Comparison of ENCODE assay signal across 9 mouse cellular contexts in the genomic region with DNA sequence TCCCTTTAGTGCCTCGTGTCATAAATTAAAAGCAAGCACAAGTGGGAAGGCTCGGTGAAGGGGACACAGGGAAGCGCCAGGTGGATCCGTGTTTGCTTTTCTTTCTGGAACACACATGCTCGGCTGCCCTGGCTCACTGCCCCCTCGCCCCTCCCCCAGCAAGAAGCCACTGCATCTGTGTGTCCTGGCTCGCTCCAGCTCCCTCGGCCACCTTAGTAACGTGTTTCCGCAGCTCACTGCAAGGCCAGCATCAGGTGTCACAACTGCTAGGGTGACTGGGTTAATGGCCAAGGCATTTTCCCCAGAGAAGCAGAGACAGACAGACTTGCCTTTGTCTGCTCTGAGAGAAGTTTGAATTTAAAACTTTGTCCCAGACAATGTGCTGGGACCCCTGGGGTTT.
A peak's percentile ranks its signal among the peaks of the same experiment; 100 is the strongest.
DNase-seq lines count a peak whose midpoint lies in the region; ATAC-seq lines count a peak whose summit lies in the region.
"Had no signal": no experiment of that assay in that cellular context is flagged by ENCODE, and none has a peak within 500 bp of the region (broad histone marks: within the 10 kb centered on the region; RNA-seq: fewer than 3 reads in every experiment).

No protein-coding gene starts in this region.

- no peak overlapping the region for H3K9ac ChIP-seq in heart, embryonic 11.5 days (ENCODE audit: low read depth, low read length)
- no peak overlapping the region for H3K9ac ChIP-seq in embryonic facial prominence, embryonic 13.5 days
- H3K9ac ChIP-seq in limb, embryonic 11.5 days (ENCODE audit: low read length) = no peak overlapping the region

- DNase-seq in heart, embryonic 10.5 days (ENCODE audit: low spot score) = no peak
- peak; percentile 47 for DNase-seq in A20 (ENCODE audit: low read depth, low spot score)
- peak; percentile 54 for DNase-seq in limb, embryonic 11.5 days (ENCODE audit: low spot score)
- no peak for DNase-seq in natural killer cell, adult 2 months (ENCODE audit: low spot score in 2 of 2)
- DNase-seq in thymus, postnatal 10 days (ENCODE audit: low spot score in 2 of 2) = no peak
- no peak for DNase-seq in right cerebral cortex, postnatal 14 days
- DNase-seq: lung, adult 18-20 months had no signal

- no peak overlapping the region for H3K4me2 ChIP-seq in heart, embryonic 11.5 days
- 0 out of 2 replicates have a peak overlapping the region, but pooled peaks have one; percentile 5 for H3K4me2 ChIP-seq in embryonic facial prominence, embryonic 13.5 days
- H3K4me2 ChIP-seq in limb, embryonic 11.5 days (ENCODE audit: low read depth, severe bottlenecking) = 0 out of 2 replicates have a peak overlapping the region, but pooled peaks have one; percentile 25

- no peaks in the 10 kb centered on the region for H3K36me3 ChIP-seq in heart, embryonic 10.5 days
- no peaks in the 10 kb centered on the region for H3K36me3 ChIP-seq in heart, embryonic 11.5 days (ENCODE audit: control insufficient read depth, insufficient read depth, low read length)
- no peaks in the 10 kb centered on the region for H3K36me3 ChIP-seq in embryonic facial prominence, embryonic 13.5 days
- no peaks in the 10 kb centered on the region for H3K36me3 ChIP-seq in limb, embryonic 11.5 days (ENCODE audit: control insufficient read depth, insufficient read depth, low read length)

- H3K27ac ChIP-seq in heart, embryonic 10.5 days = peak overlapping the region; percentile 64; the same call in 1 of the 2 replicates
- H3K27ac ChIP-seq in heart, embryonic 11.5 days (ENCODE audit: low read depth, low read length) = no peak overlapping the region
- no peak overlapping the region for H3K27ac ChIP-seq in embryonic facial prominence, embryonic 13.5 days
- H3K27ac ChIP-seq in limb, embryonic 11.5 days (replicated peaks; ENCODE audit: low read depth, low read length) = no peak overlapping the region

- WGBS in heart, embryonic 10.5 days = 29% methylated on average over 10 of the region's 10 CpGs
- WGBS in heart, embryonic 11.5 days (ENCODE audit: insufficient replicate concordance) = 28% methylated on average over 10 of the region's 10 CpGs
- WGBS in embryonic facial prominence, embryonic 13.5 days = 17% methylated on average over 10 of the region's 10 CpGs
- 20% methylated on average over 10 of the region's 10 CpGs for whole genome bisulfite sequencing in limb, embryonic 11.5 days

- ATAC-seq in heart, embryonic 11.5 days (replicated peaks; ENCODE audit: insufficient number of reproducible peaks, low FRiP score, low TSS enrichment) = no peak
- ATAC-seq in embryonic facial prominence, embryonic 13.5 days (ENCODE audit: insufficient number of reproducible peaks, insufficient read depth, low FRiP score, low TSS enrichment, low read depth) = no peak
- peak; percentile 49; the same call in 1 of the 2 replicates for ATAC-seq in limb, embryonic 11.5 days (ENCODE audit: insufficient number of reproducible peaks, low FRiP score, low TSS enrichment, low read depth)

- H3K4me1 ChIP-seq in heart, embryonic 10.5 days = peaks cover 14% of the 10 kb centered on the region
- peaks cover 12% of the 10 kb centered on the region for H3K4me1 ChIP-seq in heart, embryonic 11.5 days (ENCODE audit: control insufficient read depth, insufficient read depth, low read length)
- H3K4me1 ChIP-seq in embryonic facial prominence, embryonic 13.5 days = peaks cover 7% of the 10 kb centered on the region
- H3K4me1 ChIP-seq in limb, embryonic 11.5 days (ENCODE audit: control insufficient read depth, insufficient read depth, low read length) = peaks cover 9% of the 10 kb centered on the region; the same call in 1 of the 2 replicates

- no peak overlapping the region for H3K4me3 ChIP-seq in heart, embryonic 10.5 days
- no peak overlapping the region for H3K4me3 ChIP-seq in heart, embryonic 11.5 days (ENCODE audit: low read depth, low read length)
- no peak overlapping the region for H3K4me3 ChIP-seq in embryonic facial prominence, embryonic 13.5 days
- no peak overlapping the region for H3K4me3 ChIP-seq in limb, embryonic 11.5 days (ENCODE audit: low read depth, low read length)

- no peaks in the 10 kb centered on the region for H3K9me3 ChIP-seq in heart, embryonic 10.5 days
- no peaks in the 10 kb centered on the region for H3K9me3 ChIP-seq in heart, embryonic 11.5 days (replicated peaks; ENCODE audit: control insufficient read depth, low read length)
- no peaks in the 10 kb centered on the region for H3K9me3 ChIP-seq in embryonic facial prominence, embryonic 13.5 days
- no peaks in the 10 kb centered on the region for H3K9me3 ChIP-seq in limb, embryonic 11.5 days (ENCODE audit: control insufficient read depth, low read length)

- peaks cover 14% of the 10 kb centered on the region for H3K27me3 ChIP-seq in heart, embryonic 10.5 days (ENCODE audit: insufficient read depth, poor library complexity, severe bottlenecking)
- no peaks in the 10 kb centered on the region for H3K27me3 ChIP-seq in heart, embryonic 11.5 days (ENCODE audit: control insufficient read depth, insufficient read depth, low read length)
- H3K27me3 ChIP-seq in embryonic facial prominence, embryonic 13.5 days = peaks cover 12% of the 10 kb centered on the region
- H3K27me3 ChIP-seq in limb, embryonic 11.5 days (ENCODE audit: control insufficient read depth, insufficient read depth, low read length) = no peaks in the 10 kb centered on the region

Comparison
In these comparisons a context has a peak if more than half of its experiments do, and no peak if none do; other contexts are left out.
1. DNase-seq: peak in A20 (single experiment) and limb, embryonic 11.5 days (single experiment); none in heart, embryonic 10.5 days (single experiment), natural killer cell, adult 2 months (0 of 2), thymus, postnatal 10 days (0 of 2) and right cerebral cortex, postnatal 14 days (single experiment).